Mouse (Mus musculus) gastrocnemius, postnatal 14 days (tissue): ENCODE measurements at regions not wholly inside any gene's neighbourhood (a gene's known extent, or its start where the extent isn't known, plus 50 kb on each side); places are given as distances from the start of the nearest gene placed in this dataset.
"Not testable (repeated sequence)": the region's sequence is repeated elsewhere in the genome, so short reads cannot be mapped to it uniquely, and the experiment has no call there.

Experiments
- DNase-seq: peaks from one replicate; pipeline ENCODE4 v3.0.0; 2021; ENCODE audit warnings: mixed read lengths
- intact Hi-C: fragments of 180-260 bp; cut with DNase I; formaldehyde crosslinking; loops from one replicate; pipeline ENCODE4 v1.15.1; 2025; ENCODE audit warnings: low total_unique reads

DNA sequence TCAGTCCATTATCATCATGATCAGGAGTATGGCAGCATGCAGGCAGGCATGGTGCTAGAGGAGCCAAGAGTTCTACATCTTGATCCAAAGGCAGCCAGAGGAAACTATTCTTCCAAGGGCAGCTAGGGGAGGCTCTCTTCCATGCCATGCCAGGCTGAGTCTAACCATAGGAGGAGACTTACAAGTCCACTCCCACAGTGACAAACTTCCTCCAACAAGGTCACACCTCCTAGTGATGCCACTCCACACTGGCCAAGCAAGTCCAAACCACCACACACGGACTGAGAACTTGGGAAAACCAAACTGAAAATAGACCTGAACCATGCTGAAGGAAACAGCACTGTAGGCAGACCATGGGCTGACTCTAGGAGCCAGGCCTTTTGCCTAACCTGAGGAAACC lies 197.4 kb downstream of the Prex1 start:
- DNase-seq = no peak
- intact Hi-C loops = no loop called here

DNA sequence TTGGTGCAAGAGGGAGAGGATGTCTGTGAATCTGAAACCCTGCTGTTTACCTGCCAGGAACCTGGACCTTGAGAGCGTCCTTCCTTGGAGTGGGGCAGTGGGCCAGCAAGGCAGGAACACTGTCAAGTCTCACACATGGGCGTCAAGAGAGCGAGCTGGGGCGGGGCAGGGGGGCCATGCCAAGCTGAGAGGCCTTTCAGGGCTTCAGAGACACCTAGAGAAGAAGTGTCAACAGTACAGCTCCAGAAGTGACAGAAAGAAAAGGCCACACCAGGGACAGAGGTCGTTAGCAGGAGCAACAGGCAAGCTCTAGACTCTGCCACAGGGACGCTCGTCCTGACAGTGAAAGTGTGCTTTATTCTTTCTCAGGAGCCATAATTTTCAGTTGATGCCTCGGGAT lies 199.0 kb downstream of the Prex1 start:
- intact Hi-C loops = no loop called here
- DNase-seq = no peak

GRCm38 (mm10) chr2:166512488-166512887 lies 201.1 kb downstream of the Prex1 start:
- intact Hi-C loops = no loop called here
- no peak for DNase-seq

GRCm38 (mm10) chr2:166511477-166511876 lies 202.2 kb downstream of the Prex1 start:
- DNase-seq, intact Hi-C loops: not testable (repeated sequence)

GRCm38 (mm10) chr2:166510776-166511175 lies 202.9 kb downstream of the Prex1 start:
- intact Hi-C loops = no loop called here
- DNase-seq = no peak

DNA sequence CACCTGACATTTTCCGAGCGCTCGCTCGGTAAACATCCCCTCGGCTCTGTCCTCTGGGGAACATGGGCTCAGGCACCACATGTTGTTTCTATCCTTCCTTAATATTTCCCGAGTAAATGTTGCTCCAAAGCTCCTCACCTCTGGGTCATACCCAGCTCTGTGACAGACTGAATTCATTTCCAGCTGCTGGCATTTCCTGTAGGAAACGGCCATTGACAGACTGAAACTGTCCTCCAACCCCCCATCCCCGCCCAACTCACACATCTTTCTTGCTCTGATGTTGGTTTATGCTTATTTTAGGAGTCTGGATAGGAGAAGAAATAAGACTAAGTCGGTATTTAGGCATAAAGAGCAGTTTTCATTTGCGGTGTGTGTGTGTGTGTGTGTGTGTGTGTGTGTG lies 204.0 kb downstream of the Prex1 start:
- no peak for DNase-seq
- intact Hi-C loops = no loop called here

DNA sequence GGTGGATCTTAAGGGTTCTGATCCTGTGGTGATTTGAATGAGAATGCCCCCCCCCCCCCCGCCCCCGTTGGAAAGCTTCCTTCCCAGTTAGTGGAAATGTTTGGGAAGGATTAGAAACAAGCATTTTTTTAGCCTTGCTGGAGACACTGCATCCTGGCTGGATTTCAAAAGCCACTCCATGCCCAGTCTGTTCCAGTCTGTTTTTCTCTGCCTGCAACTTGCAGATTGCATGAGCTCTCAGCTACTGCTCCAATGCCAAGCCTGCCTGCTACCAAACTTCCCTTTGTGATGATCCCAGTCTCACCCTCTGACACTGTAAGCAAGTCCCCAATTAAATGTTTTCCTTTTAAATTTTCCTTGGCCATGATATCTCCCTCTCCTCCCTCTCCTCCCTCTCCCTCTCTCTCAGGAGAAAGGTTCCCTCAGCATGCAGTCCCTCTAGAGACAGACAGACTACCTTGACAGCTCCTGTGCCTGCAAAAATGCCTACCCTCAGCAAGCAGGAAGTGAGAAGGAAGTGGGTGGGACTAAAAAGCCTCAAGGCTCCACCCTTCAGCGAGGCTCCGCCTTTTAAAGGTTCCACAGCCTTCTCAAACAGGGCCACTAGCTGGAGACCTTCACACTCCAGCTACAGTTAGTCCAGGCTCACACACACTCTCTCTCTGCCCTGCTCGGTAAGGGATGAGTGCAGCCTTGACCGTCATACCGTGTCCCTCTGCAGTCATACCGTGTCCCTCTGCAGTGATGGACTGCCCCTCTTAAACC lies 204.8 kb downstream of the Prex1 start:
- intact Hi-C loops = no loop called here
- no peak for DNase-seq

DNA sequence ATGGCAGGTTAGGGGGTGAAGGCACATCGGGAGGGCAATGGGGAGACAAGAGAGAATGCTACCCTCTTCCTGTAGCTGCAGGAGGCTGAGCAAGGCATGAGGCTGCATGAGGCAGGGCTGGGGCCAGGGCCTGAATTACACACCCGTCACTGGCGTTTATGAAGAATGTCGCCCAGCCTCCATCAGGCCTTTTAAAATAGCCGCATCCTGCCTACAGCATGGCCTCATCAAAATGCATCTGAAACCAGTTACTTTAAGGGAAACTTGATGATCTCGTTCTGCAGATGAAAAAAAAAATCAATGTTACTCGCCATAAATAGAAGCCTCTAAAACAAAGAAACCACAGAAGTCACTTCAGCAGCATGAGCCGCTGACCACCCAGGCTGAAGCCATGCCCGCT lies 208.3 kb downstream of the Prex1 start:
- intact Hi-C loops = no loop called here
- no peak for DNase-seq

DNA sequence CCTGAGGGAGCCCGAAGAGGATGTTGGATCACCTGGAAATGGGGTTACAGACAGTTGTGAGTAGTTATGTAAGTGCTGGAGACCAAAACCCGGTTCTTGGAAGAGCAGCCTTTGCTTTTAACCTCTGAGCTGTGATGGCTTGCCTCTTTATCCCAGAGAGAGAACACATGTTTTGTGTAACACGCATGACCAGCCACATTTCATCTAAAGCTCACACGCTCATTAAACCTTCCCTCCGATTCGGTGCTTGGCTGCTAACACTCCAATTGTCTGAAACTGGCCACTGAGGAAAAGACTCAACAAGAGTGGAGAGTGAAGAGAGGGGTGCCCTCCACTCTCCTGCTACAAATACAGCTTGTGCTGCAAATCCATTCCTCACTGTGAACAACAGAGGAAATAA lies 210.0 kb downstream of the Prex1 start:
- intact Hi-C loops = no loop called here
- no peak for DNase-seq

- no peak for DNase-seq
- intact Hi-C loops = no loop called here
Observed at GRCm38 (mm10) chr2:166492895-166493294, 220.7 kb downstream of the Prex1 start.

DNA sequence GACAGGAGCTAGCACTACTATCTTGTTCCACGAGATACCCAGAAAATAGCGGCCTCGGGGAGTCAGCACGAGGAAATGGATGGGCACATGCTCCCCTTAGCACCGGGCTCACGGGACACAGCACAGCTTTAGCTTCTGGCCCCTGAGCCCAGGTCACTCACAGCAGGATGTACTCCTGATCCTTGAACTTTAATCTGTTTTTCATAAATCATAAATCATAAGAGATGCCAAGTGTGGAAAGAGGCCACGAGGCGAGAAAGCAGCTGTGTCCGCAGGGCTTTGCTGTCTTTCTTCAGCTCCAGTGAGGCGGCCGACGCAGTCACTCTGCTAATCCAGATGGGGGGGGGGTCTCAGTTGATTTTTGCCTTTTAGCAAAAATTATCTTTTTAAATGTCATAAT lies 221.2 kb downstream of the Prex1 start:
- no peak for DNase-seq
- intact Hi-C loops = no loop called here

DNA sequence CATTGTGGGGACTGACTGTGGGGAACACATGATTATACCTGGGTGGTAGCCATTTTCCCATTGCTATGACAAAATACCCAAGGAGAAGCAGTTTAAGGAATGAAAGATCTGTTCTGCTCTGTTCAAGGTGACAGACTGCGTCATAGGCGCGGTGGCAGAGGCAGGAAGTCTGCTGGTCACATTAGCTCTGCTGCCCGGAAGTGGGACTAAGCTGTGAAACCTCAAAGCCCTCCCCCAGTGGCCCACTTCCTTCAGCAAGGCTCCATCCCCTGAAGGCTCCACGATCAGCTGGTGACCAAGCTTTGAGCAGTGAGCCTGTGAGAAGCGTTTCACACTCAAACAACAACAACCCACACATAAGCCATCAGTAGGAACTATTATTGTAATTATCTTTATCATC lies 221.8 kb downstream of the Prex1 start:
- intact Hi-C loops = no loop called here
- no peak for DNase-seq

GRCm38 (mm10) chr2:166489041-166489872 lies 224.4 kb downstream of the Prex1 start:
- intact Hi-C loops = no loop called here
- no peak for DNase-seq

- intact Hi-C loops = no loop called here
Observed at GRCm38 (mm10) chr2:166487688-166488087, 225.9 kb downstream of the Prex1 start.

DNA sequence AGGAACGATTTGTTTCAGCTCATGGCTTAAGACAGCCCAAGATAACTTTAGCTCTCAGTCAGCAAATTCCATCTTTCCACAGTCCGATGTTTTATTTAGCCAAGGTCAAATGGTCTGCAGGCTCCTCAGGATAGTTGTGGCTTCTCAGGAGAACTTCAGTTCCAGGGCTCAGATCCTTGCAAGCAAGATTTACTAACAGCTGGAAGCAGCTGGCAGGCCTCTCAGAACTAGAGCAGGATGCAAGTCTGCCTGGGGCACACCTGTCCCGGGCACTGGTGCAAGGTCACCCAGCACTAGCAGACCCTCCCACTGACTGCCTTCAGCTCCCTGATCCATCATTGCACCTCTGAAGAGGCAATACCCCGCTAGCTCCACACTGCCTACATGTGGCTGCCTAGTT lies 227.8 kb downstream of the Prex1 start:
- DNase-seq = no peak
- intact Hi-C loops = no loop called here

More at GRCm38 (mm10) chr2:166487688-166488087, 225.9 kb downstream of the Prex1 start:
- DNase-seq = no peak

- DNase-seq = no peak
- intact Hi-C loops = no loop called here
Observed at GRCm38 (mm10) chr2:166485361-166485760, 228.3 kb downstream of the Prex1 start.

- no peak for DNase-seq
- intact Hi-C loops = no loop called here
Observed at GRCm38 (mm10) chr2:166483617-166484319, 229.9 kb downstream of the Prex1 start.

GRCm38 (mm10) chr2:166482720-166483616 lies 230.7 kb downstream of the Prex1 start:
- DNase-seq = no peak
- intact Hi-C loops = no loop called here

- DNase-seq = no peak
- intact Hi-C loops = no loop called here
Observed at GRCm38 (mm10) chr2:166481774-166482173, 231.9 kb downstream of the Prex1 start.
